Mouse (Mus musculus) lung, adult 2 months (tissue): ENCODE results near the gene Rad54l2. TPM values are rescaled to one million over a fixed set of nuclear protein-coding genes. Genes with fewer than 3 reads are reported as not detected.

Experiments used
- DNase-seq: peaks from one replicate; pipeline ENCODE4 v3.0.0; 2022
- H3K4me1 ChIP-seq: fragments of 200-500 bp; 2 replicates; pipeline ENCODE4 v1.6.1; 2011; ENCODE audit warnings: low read length; ENCODE audit not compliant: control insufficient read depth, insufficient read depth
- H3K4me3 ChIP-seq: fragments of 200-500 bp; replicated peaks from 2 replicates; pipeline ENCODE3; 2011; ENCODE audit warnings: low read depth, mild to moderate bottlenecking, control low read depth, low read length; ENCODE audit errors: extremely low read depth
- CTCF ChIP-seq: fragments of 200-500 bp; IDR thresholded peaks from 2 replicates; pipeline ENCODE4 v1.5.1; 2011; ENCODE audit warnings: mild to moderate bottlenecking, low read length, control low read depth; ENCODE audit not compliant: insufficient read depth
- POLR2A ChIP-seq: fragments of 200-500 bp; IDR thresholded peaks from 2 replicates; pipeline ENCODE4 v1.6.1; 2011; ENCODE audit warnings: low read depth, mild to moderate bottlenecking, control low read depth, low read length, borderline replicate concordance; ENCODE audit errors: extremely low read depth
- WGBS: fragments of 180-500 bp; shearing (Covaris S2); methylation state at CpG from one replicate; pipeline ENCODE4 v1.1.7; 2018; 5-methylcytosine and 5-hydroxymethylcytosine counted together
- polyA plus RNA-seq: library from polyadenylated mRNA; depleted of rRNA; stranded (reverse); fragments of >200 nt; gene quantifications from 2 replicates; pipeline ENCODE4 v1.2.3, GENCODE M21; 2012; rRNA removed

Rad54l2 gene
- polyA plus RNA-seq, 1 experiment, result 29.0 TPM

DNA sequence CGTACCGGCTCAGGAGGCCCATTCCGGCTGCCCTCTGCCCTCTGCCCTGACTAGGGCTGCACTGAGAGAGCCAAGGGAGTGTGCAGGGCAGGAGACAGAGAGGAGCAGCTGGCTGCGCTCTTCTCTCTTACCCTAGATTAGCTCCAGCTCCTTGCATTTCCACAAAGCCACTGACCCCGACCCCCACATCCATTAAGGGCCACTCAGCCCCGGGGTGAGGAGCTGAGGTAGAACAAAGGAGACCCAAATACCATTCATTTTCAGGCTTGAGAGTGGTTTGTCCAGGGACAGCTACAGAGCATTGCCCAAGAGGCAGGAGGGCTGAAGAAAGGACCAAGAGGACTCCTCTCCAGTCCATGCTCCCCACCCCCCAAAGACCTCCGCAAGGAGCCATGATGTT is 129.6 kb downstream of the Rad54l2 start:
- no peaks in the 10 kb centered on the region for H3K4me1 ChIP-seq
- no peak for DNase-seq
- 73% methylated on average over 7 of the region's 7 CpGs for WGBS
- TF ChIP-seq POLR2A (no peak), CTCF (no peak)
- H3K4me3 ChIP-seq, result no peak overlapping the region

GRCm38 (mm10) chr9:106657592-106657991 is 131.4 kb downstream of the Rad54l2 start:
- no peak for DNase-seq
- 40% methylated on average over 5 of the region's 5 CpGs for WGBS
- H3K4me3 ChIP-seq, result no peak overlapping the region
- no peak for TF ChIP-seq CTCF
- no peak for TF ChIP-seq POLR2A
- no peaks in the 10 kb centered on the region for H3K4me1 ChIP-seq

- no peak for TF ChIP-seq POLR2A
- DNase-seq, result no peak
- H3K4me3 ChIP-seq, result no peak overlapping the region
- H3K4me1 ChIP-seq, result no peaks in the 10 kb centered on the region
- WGBS, result 41% methylated on average over 5 of the region's 5 CpGs
These were observed 132.2 kb downstream of the Rad54l2 start for GRCm38 (mm10) chr9:106656820-106657219.

- H3K4me1 ChIP-seq, result no peaks in the 10 kb centered on the region
- H3K4me3 ChIP-seq, result no peak within 1 kb of the TSS
- DNase-seq, result peak; percentile 45
- WGBS, result 2% methylated on average over 43 of the region's 44 CpGs
- TF ChIP-seq CTCF (no peak), POLR2A (no peak)
These were observed 132.9 kb downstream of the Rad54l2 start, which contains the start of gene Grm2 for GRCm38 (mm10) chr9:106655884-106656720. Gene Grm2, minus strand, starts transcription at chr9:106656082.

GRCm38 (mm10) chr9:106652720-106653119 is 136.3 kb downstream of the Rad54l2 start:
- no peak for DNase-seq
- H3K4me1 ChIP-seq, result no peaks in the 10 kb centered on the region
- TF ChIP-seq CTCF (no peak), POLR2A (no peak)
- 56% methylated on average over 1 of the region's 1 CpGs for WGBS
- no peak overlapping the region for H3K4me3 ChIP-seq

GRCm38 (mm10) chr9:106647226-106647625 is 141.8 kb downstream of the Rad54l2 start:
- WGBS, result 55% methylated on average over 27 of the region's 27 CpGs
- Histone ChIP-seq H3K4me3 (no peak overlapping the region), H3K4me1 (no peaks in the 10 kb centered on the region)
- no peak for TF ChIP-seq CTCF
- no peak for TF ChIP-seq POLR2A
- DNase-seq, result no peak

DNA sequence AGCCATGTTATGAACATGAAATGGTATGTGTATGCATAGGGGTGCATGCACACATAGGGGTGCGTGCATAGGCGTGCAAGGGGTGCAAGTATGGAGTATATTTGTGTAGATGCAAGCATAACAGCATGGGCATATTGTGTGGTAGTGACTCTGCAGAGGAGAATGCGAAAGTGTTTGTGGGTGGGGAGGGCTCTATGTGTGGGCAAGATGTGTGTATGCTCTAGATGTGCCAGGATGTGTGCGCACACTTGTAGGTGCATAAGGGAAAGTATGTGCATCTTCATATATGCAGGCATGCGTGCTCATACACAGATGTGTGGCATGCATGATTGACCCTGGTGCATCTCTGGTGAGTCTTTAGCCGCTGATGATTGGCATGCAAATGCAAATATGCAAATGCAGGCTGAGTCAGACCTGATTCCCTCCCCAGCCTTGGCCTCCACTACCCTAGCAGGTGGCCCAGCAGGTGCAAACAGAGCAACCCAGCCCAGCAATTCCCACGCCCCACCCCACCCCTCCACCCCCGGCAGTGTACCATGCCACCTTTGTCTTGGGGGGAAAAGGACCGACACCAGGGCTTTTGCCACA is 143.2 kb downstream of the Rad54l2 start:
- no peak for TF ChIP-seq POLR2A
- no peak for TF ChIP-seq CTCF
- WGBS, result 73% methylated on average over 9 of the region's 9 CpGs
- Histone ChIP-seq H3K4me3 (no peak overlapping the region), H3K4me1 (no peaks in the 10 kb centered on the region)
- DNase-seq, result no peak

DNA sequence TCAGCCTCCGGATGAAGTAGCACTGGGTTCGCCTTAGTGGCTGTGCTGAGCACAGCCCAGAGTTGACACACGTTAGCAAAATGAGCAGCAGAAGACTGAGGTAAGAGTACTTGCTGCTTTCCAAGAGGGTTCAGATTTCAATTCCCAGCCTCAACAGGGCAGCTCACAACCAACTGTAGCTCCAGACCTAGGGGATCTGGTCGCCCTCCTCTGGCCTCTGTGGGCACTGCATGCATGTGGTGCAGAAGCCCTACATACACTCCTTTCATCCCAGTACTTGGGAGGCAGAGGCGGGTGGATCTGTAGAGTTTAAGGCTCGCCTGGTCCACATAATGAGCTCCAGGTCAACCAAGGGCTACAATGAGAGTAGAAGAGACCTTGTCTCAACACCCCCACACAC is 145.2 kb downstream of the Rad54l2 start:
- Histone ChIP-seq H3K4me1 (no peaks in the 10 kb centered on the region), H3K4me3 (no peak overlapping the region)
- WGBS, result 65% methylated on average over 6 of the region's 6 CpGs
- no peak for DNase-seq
- TF ChIP-seq CTCF (no peak), POLR2A (no peak)

DNA sequence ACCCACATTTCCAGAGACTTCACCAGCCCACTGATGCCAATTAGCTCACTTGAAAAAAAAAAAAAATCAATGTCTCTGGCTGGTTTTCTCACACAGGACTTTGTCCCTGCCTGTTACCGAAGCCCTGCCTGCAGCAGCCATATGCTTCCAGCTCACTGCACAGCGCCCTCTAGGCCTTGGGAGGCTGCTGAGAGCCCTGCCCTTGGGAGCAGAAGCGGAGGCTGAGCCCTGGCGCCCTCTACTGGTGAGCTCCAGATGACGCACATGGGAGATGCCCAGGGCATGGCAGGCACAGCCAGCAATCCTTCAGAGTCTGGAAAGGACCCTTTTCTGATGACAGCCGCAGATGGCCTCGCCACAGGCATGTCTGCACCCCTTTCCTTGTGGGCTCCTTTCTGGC is 145.9 kb downstream of the Rad54l2 start:
- TF ChIP-seq CTCF (peak; percentile 63), POLR2A (no peak)
- Histone ChIP-seq H3K4me1 (no peaks in the 10 kb centered on the region), H3K4me3 (no peak overlapping the region)
- DNase-seq, result peak; percentile 76
- 28% methylated on average over 7 of the region's 7 CpGs for WGBS

DNA sequence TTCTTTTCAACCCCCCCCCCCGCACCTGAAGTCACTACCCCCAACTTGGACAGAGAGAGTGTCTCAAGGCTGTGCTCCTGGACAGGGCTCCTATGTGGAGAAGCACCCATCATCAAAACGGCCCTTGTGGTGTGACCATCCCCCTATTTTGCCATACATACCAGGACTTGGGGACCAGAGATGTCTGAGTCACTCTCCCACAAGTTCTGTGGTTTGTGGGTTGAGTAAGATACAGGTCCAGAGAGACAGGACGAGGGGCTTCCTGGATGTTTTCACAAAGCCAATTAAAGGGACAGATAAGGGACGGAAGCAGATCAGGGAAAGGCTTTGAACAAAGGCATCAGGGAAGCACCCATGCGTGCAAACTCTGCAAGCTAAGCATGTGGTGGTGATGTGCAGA is 147.6 kb downstream of the Rad54l2 start:
- DNase-seq, result no peak
- Histone ChIP-seq H3K4me1 (no peaks in the 10 kb centered on the region), H3K4me3 (no peak overlapping the region)
- TF ChIP-seq POLR2A, result no peak
- no peak for TF ChIP-seq CTCF
- 35% methylated on average over 5 of the region's 5 CpGs for WGBS

DNA sequence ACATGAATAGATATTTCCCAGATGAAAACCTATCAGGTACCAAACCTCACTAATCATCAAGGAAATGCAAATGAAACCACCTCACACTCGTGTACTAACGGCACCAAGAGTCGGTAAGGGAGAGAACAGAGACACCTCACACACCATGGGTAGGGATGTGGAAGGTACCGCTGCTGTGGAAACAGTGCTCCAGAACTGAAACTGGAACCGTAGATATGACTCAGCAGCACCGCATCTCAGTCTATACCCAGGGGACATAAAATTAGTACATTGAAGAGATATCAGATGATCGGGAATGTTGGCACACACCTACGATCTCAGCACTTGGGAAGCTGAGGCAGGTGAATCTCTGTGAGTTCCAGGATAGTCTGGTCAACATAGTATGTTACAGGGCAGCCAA is 150.8 kb downstream of the Rad54l2 start:
- DNase-seq, result no peak
- Histone ChIP-seq H3K4me3 (no peak overlapping the region), H3K4me1 (no peaks in the 10 kb centered on the region)
- WGBS, result 89% methylated on average over 8 of the region's 8 CpGs
- no peak for TF ChIP-seq POLR2A
- TF ChIP-seq CTCF, result no peak

Other genes starting within 250 kb of the Rad54l2 start
- gene Iqcf3, start 227.6 kb downstream of the Rad54l2 start, polyA plus RNA-seq, result not detected in 2 replicates
- not detected in 2 replicates for gene Iqcf4, start 218.2 kb downstream of the Rad54l2 start, polyA plus RNA-seq
- gene Iqcf6, start 162.6 kb downstream of the Rad54l2 start, polyA plus RNA-seq, result not detected in 2 replicates
- gene Grm2, start 133.1 kb downstream of the Rad54l2 start, polyA plus RNA-seq, result not detected in 2 replicates
- gene Tex264, start 103.3 kb downstream of the Rad54l2 start, polyA plus RNA-seq, result 103 and 108 TPM in 2 replicates
- 9.3 and 13.5 TPM in 2 replicates for gene Dcaf1, start 32.7 kb upstream of the Rad54l2 start, polyA plus RNA-seq
- gene Rbm15b, start 98.2 kb upstream of the Rad54l2 start, polyA plus RNA-seq, result 13.2 and 13.6 TPM in 2 replicates
- 13.8 and 15.2 TPM in 2 replicates for gene Manf, start 102.8 kb upstream of the Rad54l2 start, polyA plus RNA-seq